Mouse (Mus musculus) embryo, embryonic 9.5 days (tissue): ENCODE measurements around the gene Gm8206.
"Not testable (repeated sequence)": the region's sequence is repeated elsewhere in the genome, so short reads cannot be mapped to it uniquely, and the experiment has no call there.

Experiments used
- DNase-seq: peaks from one replicate; pipeline ENCODE4 v3.0.0-alpha.2; 2017; ENCODE audit errors: extremely low spot score

The Gm8206 gene

DNA sequence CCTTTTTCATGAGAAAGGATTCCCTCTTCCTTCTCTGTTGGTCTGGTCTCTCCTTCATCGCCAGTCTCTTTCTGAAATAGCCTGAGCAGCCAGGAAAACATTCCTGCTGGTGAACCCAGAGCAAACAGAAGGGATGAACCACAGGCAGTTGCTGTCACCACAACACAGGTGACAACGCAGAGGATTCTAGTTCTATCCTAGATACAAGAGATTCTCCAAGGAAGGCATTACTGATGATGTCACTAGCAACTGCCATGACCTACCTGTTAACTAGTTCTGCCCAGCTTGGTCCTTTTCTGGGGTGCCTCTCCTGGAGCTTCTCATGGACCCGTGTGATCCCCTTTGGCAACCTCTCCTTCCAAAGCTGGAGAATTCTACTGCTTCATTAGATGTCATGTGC is at the start of gene Gm8206:
Gene Gm8206, minus strand, starts transcription at position 101 of the 400 bp plus-strand sequence.
- not testable (repeated sequence) for DNase-seq

DNA sequence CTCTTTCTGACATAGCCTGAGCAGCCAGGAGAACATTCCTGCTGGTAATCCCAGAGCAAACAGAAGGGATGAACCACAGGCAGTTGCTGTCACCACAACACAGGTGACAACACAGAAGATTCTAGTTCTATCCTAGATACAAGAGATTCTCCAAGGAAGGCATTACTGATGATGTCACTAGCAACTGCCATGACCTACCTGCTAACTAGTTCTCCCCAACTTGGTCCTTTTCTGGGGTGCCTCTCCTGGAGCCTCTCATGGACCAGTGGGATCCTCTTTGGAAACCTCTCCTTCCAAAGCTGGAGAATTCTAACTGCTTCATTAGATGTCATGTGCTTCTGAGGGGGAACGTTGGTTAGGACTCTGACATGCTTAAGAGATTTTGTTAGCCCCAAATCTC is 32.0 kb upstream of the Gm8206 start, which contains the start of gene Gm3476:
Gene Gm3476, minus strand, starts transcription at position 101 of the 400 bp plus-strand sequence.
- DNase-seq: not testable (repeated sequence)

DNA sequence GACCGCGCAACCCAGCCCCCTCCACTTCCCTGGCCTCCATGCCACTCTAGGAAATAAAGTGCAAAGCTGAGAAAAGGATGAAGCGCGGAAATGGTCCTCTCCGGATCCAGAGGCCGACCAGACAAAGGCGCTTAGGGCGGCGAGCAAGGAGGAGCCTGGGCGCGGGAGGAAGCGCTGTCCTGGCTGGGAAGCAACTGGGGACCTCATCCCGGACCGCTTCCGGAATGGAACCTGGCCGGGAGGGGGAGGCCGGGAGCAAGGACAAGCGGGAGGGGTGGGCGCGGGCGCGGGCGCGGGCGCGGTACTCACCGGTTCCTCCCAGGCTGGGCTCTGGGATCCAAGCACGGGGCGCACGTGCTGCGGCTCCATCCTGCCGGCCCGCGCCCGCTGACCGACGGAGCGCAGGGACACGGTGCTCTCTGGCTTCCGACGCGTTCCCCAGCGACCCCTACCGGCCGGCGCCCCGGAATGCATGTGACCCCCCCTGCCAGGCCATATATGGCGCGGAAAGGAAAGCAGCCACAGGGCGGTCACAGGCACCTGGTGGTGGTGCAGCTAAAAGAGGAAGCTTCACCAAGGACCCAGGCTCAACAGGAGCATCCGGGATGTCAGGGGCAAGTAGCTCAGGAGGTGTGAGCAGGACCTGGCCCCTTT is 14.7 kb upstream of the Gm8206 start, which contains the start of gene Gm3468:
Gene Gm3468, minus strand, starts transcription at position 394 of the 654 bp plus-strand sequence.
- peak; percentile 87 for DNase-seq

DNA sequence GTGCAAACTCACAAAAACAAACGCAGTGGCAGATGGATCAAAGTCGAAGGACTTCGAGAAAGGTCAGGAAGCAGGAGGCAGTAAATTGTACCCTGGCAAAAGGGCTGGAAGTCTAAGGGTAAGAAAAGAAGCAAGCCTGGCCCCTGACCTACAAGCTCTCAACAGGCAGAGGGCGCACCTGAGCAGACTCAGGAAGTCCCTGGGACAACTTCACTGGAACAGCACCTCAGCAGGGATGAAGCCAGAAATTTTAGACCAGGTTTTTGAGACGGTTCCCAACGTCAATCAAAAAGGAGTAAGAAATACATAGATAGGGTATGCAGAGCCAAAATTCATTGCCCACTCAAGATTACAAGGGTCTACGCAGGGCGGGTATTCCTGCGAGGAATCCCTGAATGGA is 13.8 kb upstream of the Gm8206 start:
- DNase-seq: peak; percentile 0

DNA sequence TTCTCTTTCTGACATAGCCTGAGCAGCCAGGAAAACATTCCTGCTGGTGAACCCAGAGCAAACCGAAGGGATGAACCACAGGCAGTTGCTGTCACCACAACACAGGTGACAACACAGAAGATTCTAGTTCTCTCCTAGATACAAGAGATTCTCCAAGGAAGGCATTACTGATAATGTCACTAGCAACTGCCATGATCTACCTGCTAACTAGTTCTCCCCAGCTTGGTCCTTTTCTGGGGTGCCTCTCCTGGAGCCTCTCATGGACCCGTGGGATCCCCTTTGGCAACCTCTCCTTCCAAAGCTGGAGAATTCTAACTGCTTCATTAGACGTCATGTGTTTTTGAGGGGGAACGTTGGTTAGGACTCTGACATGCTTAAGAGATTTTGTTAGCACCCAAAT is 35.6 kb downstream of the Gm8206 start, which contains the start of gene Gm6337:
Gene Gm6337, minus strand, starts transcription at position 101 of the 400 bp plus-strand sequence.
- DNase-seq: not testable (repeated sequence)

DNA sequence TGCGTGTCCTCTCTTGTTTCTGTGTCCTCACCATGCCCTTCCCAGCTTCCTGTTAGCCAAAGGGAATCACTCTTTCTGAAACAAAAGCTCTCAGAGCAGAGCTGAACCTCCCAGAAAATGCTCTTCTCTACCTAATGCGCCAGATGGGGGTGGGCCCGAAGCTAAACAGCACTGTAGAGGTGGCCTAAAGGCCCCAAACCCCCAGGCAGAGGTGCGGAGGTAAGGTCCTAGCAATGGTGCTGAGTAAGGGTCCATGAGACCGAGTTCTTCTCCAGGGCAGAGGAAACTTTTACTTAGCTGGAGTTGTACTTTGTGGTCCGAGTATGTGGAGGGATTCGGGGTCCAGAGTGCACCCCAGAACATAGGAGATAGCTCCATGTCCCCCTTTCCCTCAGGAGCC is 106.6 kb downstream of the Gm8206 start:
- DNase-seq: not testable (repeated sequence)

DNA sequence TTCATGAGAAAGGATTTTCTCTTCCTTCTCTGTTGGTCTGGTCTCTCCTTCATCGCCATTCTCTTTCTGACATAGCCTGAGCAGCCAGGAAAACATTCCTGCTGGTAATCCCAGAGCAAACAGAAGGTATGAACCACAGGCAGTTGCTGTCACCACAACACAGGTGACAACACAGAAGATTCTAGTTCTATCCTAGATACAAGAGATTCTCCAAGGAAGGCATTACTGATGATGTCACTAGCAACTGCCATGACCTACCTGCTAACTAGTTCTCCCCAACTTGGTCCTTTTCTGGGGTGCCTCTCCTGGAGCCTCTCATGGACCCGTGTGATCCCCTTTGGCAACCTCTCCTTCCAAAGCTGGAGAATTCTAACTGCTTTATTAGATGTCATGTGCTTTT is 114.7 kb downstream of the Gm8206 start, which contains the start of gene Gm3453:
Gene Gm3453, minus strand, starts transcription at position 101 of the 400 bp plus-strand sequence.
- not testable (repeated sequence) for DNase-seq
